Mouse (Mus musculus): ENCODE measurements at regions not wholly inside any gene's neighbourhood (a gene's known extent, or its start where the extent isn't known, plus 50 kb on each side); places are given as distances from the start of the nearest gene placed in this dataset.
"Not testable (repeated sequence)": the region's sequence is repeated elsewhere in the genome, so short reads cannot be mapped to it uniquely, and the experiment has no call there.

GRCm38 (mm10) chr1:113550172-113550571 is 1685.5 kb upstream of the Dsel start:
- no peak for DNase-seq (ENCODE audit: low spot score)

- no peak for DNase-seq (ENCODE audit: low spot score)
Observed at GRCm38 (mm10) chr1:113539981-113540380, 1675.3 kb upstream of the Dsel start.

GRCm38 (mm10) chr1:113530553-113530952 is 1665.8 kb upstream of the Dsel start:
- no peak for DNase-seq (ENCODE audit: low spot score)

- DNase-seq (ENCODE audit: low spot score) = no peak
Observed at GRCm38 (mm10) chr1:113495987-113496386, 1631.3 kb upstream of the Dsel start.

- no peak for DNase-seq (ENCODE audit: low spot score)
Observed at GRCm38 (mm10) chr1:113490243-113491003, 1625.7 kb upstream of the Dsel start.

GRCm38 (mm10) chr1:113456538-113457273 is 1592.0 kb upstream of the Dsel start:
- no peak for DNase-seq (ENCODE audit: low spot score)

- DNase-seq (ENCODE audit: low spot score) = peak; percentile 68
Observed at GRCm38 (mm10) chr1:113433701-113434100, 1569.0 kb upstream of the Dsel start.

- peak; percentile 11 for DNase-seq (ENCODE audit: low spot score)
Observed at GRCm38 (mm10) chr1:113431266-113431665, 1566.5 kb upstream of the Dsel start.

GRCm38 (mm10) chr1:113412858-113413257 is 1548.1 kb upstream of the Dsel start:
- DNase-seq (ENCODE audit: low spot score) = peak; percentile 15

- DNase-seq (ENCODE audit: low spot score) = peak; percentile 24
Observed at GRCm38 (mm10) chr1:113395267-113395824, 1530.6 kb upstream of the Dsel start.

GRCm38 (mm10) chr1:113394326-113394725 is 1529.6 kb upstream of the Dsel start:
- not testable (repeated sequence) for DNase-seq (ENCODE audit: low spot score)

GRCm38 (mm10) chr1:113392962-113393361 is 1528.2 kb upstream of the Dsel start:
- no peak for DNase-seq (ENCODE audit: low spot score)

- DNase-seq (ENCODE audit: low spot score) = no peak
Observed at GRCm38 (mm10) chr1:113389920-113390319, 1525.2 kb upstream of the Dsel start.

GRCm38 (mm10) chr1:113384888-113385430 is 1520.2 kb upstream of the Dsel start:
- DNase-seq (ENCODE audit: low spot score) = no peak

- DNase-seq (ENCODE audit: low spot score) = no peak
Observed at GRCm38 (mm10) chr1:113383717-113384116, 1519.0 kb upstream of the Dsel start.

- DNase-seq (ENCODE audit: low spot score) = no peak
Observed at GRCm38 (mm10) chr1:113372679-113373078, 1508.0 kb upstream of the Dsel start.

GRCm38 (mm10) chr1:113358242-113358641 is 1493.5 kb upstream of the Dsel start:
- DNase-seq (ENCODE audit: low spot score) = no peak

GRCm38 (mm10) chr1:113308037-113308436 is 1443.3 kb upstream of the Dsel start:
- DNase-seq (ENCODE audit: low spot score) = no peak

- peak; percentile 35 for DNase-seq (ENCODE audit: low spot score)
Observed at GRCm38 (mm10) chr1:113297807-113298206, 1433.1 kb upstream of the Dsel start.

- no peak for DNase-seq (ENCODE audit: low spot score)
Observed at GRCm38 (mm10) chr1:113288242-113288641, 1423.5 kb upstream of the Dsel start.

GRCm38 (mm10) chr1:113284122-113284521 is 1419.4 kb upstream of the Dsel start:
- DNase-seq (ENCODE audit: low spot score) = no peak

GRCm38 (mm10) chr1:113259421-113259820 is 1394.7 kb upstream of the Dsel start:
- DNase-seq (ENCODE audit: low spot score) = no peak

GRCm38 (mm10) chr1:113247325-113247724 is 1382.6 kb upstream of the Dsel start:
- DNase-seq (ENCODE audit: low spot score) = no peak

All from layer of hippocampus, adult 11-12 months (tissue).